Mouse (Mus musculus): ENCODE data around the gene Clint1. TPM values are rescaled to one million over a fixed set of nuclear protein-coding genes. Genes with fewer than 3 reads are reported as not detected.

The Clint1 gene
- total and polyA plus RNA-seq, 2 experiments from 2014 or later, result 27.6 to 34.5 TPM

DNA sequence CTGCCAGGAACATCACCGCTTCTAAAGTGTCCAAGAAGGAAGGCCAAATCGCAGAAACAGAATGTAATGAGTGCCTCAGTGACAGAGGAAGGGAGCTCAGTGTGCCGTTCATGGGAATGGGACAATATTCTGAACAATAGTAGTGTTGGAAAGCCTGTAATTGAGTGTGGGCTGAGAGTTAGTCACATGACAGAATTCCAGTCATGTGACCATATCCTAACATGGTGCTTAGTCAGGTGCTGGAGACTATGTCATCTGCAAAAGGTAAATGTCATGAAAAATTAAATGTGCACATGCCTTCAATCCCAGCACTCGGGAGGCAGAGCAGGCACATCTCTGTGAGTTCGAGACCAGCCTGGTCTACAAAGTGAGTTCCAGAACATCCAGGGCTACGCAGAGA, 66.2 kb downstream of the Clint1 start:
- H3K4me1 ChIP-seq (ENCODE audit: insufficient read depth, low read length), result 0 out of 2 replicates have a peak, but pooled peaks cover 4% of the 10 kb centered on the region
- DNase-seq (ENCODE audit: low spot score) (no peak), ATAC-seq (ENCODE audit: low FRiP score) (no peak)
- TF ChIP-seq CTCF (IDR thresholded peaks at IDR 0.05), result no peak
- no peak overlapping the region for H3K27ac ChIP-seq (ENCODE audit: low read depth, low read length)
- WGBS, result 98% methylated on average over 6 of the region's 6 CpGs
- no peaks in the 10 kb centered on the region for H3K27me3 ChIP-seq (ENCODE audit: insufficient read depth, low read length)
- no peak overlapping the region for H3K4me3 ChIP-seq (ENCODE audit: low read depth, low read length)
- H3K36me3 ChIP-seq (ENCODE audit: insufficient read depth, low read length), result no peaks in the 10 kb centered on the region
- no peaks in the 10 kb centered on the region for H3K9me3 ChIP-seq (ENCODE audit: low read length)
- no peak overlapping the region for H3K9ac ChIP-seq (replicated peaks; ENCODE audit: low read length, poor library complexity, severe bottlenecking)
- H3K4me2 ChIP-seq (ENCODE audit: low read depth, low read length, poor library complexity, severe bottlenecking), result no peak overlapping the region

DNA sequence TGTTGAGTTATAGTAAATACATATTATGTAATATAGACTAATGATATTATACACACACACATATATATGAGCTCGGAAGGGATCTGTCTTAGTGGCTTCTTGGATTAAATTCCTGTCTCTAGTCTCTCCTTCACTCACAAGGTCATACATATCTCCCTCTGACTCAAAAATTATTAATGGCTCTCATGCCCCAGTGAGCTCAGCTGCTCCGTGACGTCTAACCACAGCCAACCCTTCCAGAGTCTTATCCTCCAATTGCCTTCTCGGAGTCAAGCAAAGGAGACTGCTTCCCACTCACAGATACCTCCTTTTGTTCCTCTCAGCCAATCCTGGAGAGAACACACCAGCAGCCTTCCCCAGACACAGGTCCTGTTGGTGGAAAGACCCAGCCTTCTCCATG, 67.0 kb downstream of the Clint1 start:
- ATAC-seq (ENCODE audit: low FRiP score) (no peak), DNase-seq (ENCODE audit: low spot score) (no peak)
- H3K36me3 ChIP-seq (ENCODE audit: insufficient read depth, low read length), result no peaks in the 10 kb centered on the region
- WGBS, result 75% methylated on average over 4 of the region's 4 CpGs
- H3K9ac ChIP-seq (replicated peaks; ENCODE audit: low read length, poor library complexity, severe bottlenecking), result no peak overlapping the region
- no peaks in the 10 kb centered on the region for H3K27me3 ChIP-seq (ENCODE audit: insufficient read depth, low read length)
- H3K27ac ChIP-seq (ENCODE audit: low read depth, low read length), result no peak overlapping the region
- 0 out of 2 replicates have a peak, but pooled peaks cover 4% of the 10 kb centered on the region for H3K4me1 ChIP-seq (ENCODE audit: insufficient read depth, low read length)
- H3K4me3 ChIP-seq (ENCODE audit: low read depth, low read length), result no peak overlapping the region
- TF ChIP-seq CTCF (IDR thresholded peaks at IDR 0.05), result no peak
- no peaks in the 10 kb centered on the region for H3K9me3 ChIP-seq (ENCODE audit: low read length)
- no peak overlapping the region for H3K4me2 ChIP-seq (ENCODE audit: low read depth, low read length, poor library complexity, severe bottlenecking)

GRCm38 (mm10) chr11:45921026-45921425, 69.2 kb downstream of the Clint1 start:
- Histone ChIP-seq H3K36me3 (ENCODE audit: insufficient read depth, low read length) (no peaks in the 10 kb centered on the region), H3K4me3 (ENCODE audit: low read depth, low read length) (no peak overlapping the region), H3K4me1 (ENCODE audit: insufficient read depth, low read length) (0 out of 2 replicates have a peak, but pooled peaks cover 4% of the 10 kb centered on the region), H3K9me3 (ENCODE audit: low read length) (no peaks in the 10 kb centered on the region), H3K9ac (replicated peaks; ENCODE audit: low read length, poor library complexity, severe bottlenecking) (no peak overlapping the region), H3K4me2 (ENCODE audit: low read depth, low read length, poor library complexity, severe bottlenecking) (no peak overlapping the region), H3K27me3 (ENCODE audit: insufficient read depth, low read length) (no peaks in the 10 kb centered on the region), H3K27ac (ENCODE audit: low read depth, low read length) (no peak overlapping the region)
- DNase-seq (ENCODE audit: low spot score) (no peak), ATAC-seq (ENCODE audit: low FRiP score) (no peak)
- TF ChIP-seq CTCF (IDR thresholded peaks at IDR 0.05), result no peak
- WGBS, result 39% methylated on average over 8 of the region's 8 CpGs

GRCm38 (mm10) chr11:45921480-45921898, 69.6 kb downstream of the Clint1 start:
- no peak for TF ChIP-seq CTCF (IDR thresholded peaks at IDR 0.05)
- no peaks in the 10 kb centered on the region for H3K27me3 ChIP-seq (ENCODE audit: insufficient read depth, low read length)
- no peak overlapping the region for H3K4me3 ChIP-seq (ENCODE audit: low read depth, low read length)
- DNase-seq (ENCODE audit: low spot score) (no peak), ATAC-seq (ENCODE audit: low FRiP score) (no peak)
- WGBS, result 6% methylated on average over 10 of the region's 10 CpGs
- no peaks in the 10 kb centered on the region for H3K36me3 ChIP-seq (ENCODE audit: insufficient read depth, low read length)
- no peaks in the 10 kb centered on the region for H3K9me3 ChIP-seq (ENCODE audit: low read length)
- H3K4me1 ChIP-seq (ENCODE audit: insufficient read depth, low read length), result 0 out of 2 replicates have a peak, but pooled peaks cover 4% of the 10 kb centered on the region
- H3K27ac ChIP-seq (ENCODE audit: low read depth, low read length), result peak overlapping the region; percentile 70
- H3K4me2 ChIP-seq (ENCODE audit: low read depth, low read length, poor library complexity, severe bottlenecking), result peak overlapping the region; percentile 2; the same call in 1 of the 2 replicates
- H3K9ac ChIP-seq (replicated peaks; ENCODE audit: low read length, poor library complexity, severe bottlenecking), result no peak overlapping the region

- DNase-seq (ENCODE audit: low spot score), result no peak
- H3K27ac ChIP-seq (ENCODE audit: low read depth, low read length), result no peak overlapping the region
These were observed 73.6 kb downstream of the Clint1 start for GRCm38 (mm10) chr11:45925436-45925835.

GRCm38 (mm10) chr11:45926640-45927082, 74.8 kb downstream of the Clint1 start:
- Histone ChIP-seq H3K4me1 (ENCODE audit: insufficient read depth, low read length) (0 out of 2 replicates have a peak, but pooled peaks cover under 1% of the 10 kb centered on the region), H3K36me3 (ENCODE audit: insufficient read depth, low read length) (peaks cover 10% of the 10 kb centered on the region), H3K4me3 (ENCODE audit: low read depth, low read length) (peak overlapping the region; percentile 26; the same call in 1 of the 2 replicates), H3K9me3 (ENCODE audit: low read length) (no peaks in the 10 kb centered on the region), H3K9ac (replicated peaks; ENCODE audit: low read length, poor library complexity, severe bottlenecking) (peak overlapping the region; percentile 29; the same call in 1 of the 2 replicates), H3K27me3 (ENCODE audit: insufficient read depth, low read length) (no peaks in the 10 kb centered on the region), H3K4me2 (ENCODE audit: low read depth, low read length, poor library complexity, severe bottlenecking) (peak overlapping the region; percentile 45), H3K27ac (ENCODE audit: low read depth, low read length) (no peak overlapping the region)
- peak; percentile 84 for TF ChIP-seq CTCF (IDR thresholded peaks at IDR 0.05)
- ATAC-seq (ENCODE audit: low FRiP score) (peak; percentile 90), DNase-seq (ENCODE audit: low spot score) (peak; percentile 94)
- under 1% methylated on average over 9 of the region's 9 CpGs for WGBS

More at GRCm38 (mm10) chr11:45925436-45925835, 73.6 kb downstream of the Clint1 start:
- 0 out of 2 replicates have a peak, but pooled peaks cover 4% of the 10 kb centered on the region for H3K4me1 ChIP-seq (ENCODE audit: insufficient read depth, low read length)
- H3K9ac ChIP-seq (replicated peaks; ENCODE audit: low read length, poor library complexity, severe bottlenecking), result no peak overlapping the region
- 42% methylated on average over 6 of the region's 6 CpGs for WGBS
- no peak for TF ChIP-seq CTCF (IDR thresholded peaks at IDR 0.05)
- H3K9me3 ChIP-seq (ENCODE audit: low read length), result no peaks in the 10 kb centered on the region
- H3K4me2 ChIP-seq (ENCODE audit: low read depth, low read length, poor library complexity, severe bottlenecking), result no peak overlapping the region
- H3K4me3 ChIP-seq (ENCODE audit: low read depth, low read length), result no peak overlapping the region
- H3K36me3 ChIP-seq (ENCODE audit: insufficient read depth, low read length), result peaks cover 5% of the 10 kb centered on the region; the same call in 1 of the 2 replicates
- no peaks in the 10 kb centered on the region for H3K27me3 ChIP-seq (ENCODE audit: insufficient read depth, low read length)
- ATAC-seq (ENCODE audit: low FRiP score), result no peak

Data from midbrain, postnatal 0 days (tissue).